13 mouse cellular contexts compared by ENCODE assay signal in the genomic region with DNA sequence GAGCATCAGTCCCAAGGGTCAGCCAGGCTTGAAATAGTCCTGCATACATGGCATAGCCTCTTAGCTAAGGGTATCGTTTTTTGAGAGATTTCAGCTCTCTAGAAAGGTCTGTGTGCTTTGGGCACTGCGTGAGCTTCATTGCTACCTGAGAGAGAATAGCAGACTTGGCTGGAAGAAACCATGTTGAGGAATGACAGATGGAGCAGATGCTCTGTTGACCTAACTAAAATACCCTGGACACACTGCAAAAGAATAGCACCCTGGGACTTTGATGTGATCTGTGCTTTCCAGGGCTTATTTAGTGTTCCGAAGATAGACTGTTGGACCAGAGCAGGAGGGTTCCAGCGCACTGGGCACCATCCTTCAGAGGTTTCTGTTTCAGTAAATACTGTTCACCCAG.
"Had no signal": no experiment of that assay in that cellular context is flagged by ENCODE, and none has a peak within 500 bp of the region (broad histone marks: within the 10 kb centered on the region; RNA-seq: fewer than 3 reads in every experiment).

No protein-coding gene starts in this region.

- DNase-seq: liver; lung, adult 2 months; lung, postnatal 36 days; right cerebral cortex, postnatal 4 days; spleen, adult 18-20 months; thymus, adult 18-20 months; thymus, postnatal 14 days had no signal

- H3K4me1 ChIP-seq: limb, embryonic 12.5 days; midbrain, embryonic 10.5 days; neural tube, embryonic 12.5 days had no signal

- H3K27me3 ChIP-seq: limb, embryonic 12.5 days; neural tube, embryonic 12.5 days had no signal

- ATAC-seq: lung, postnatal 0 days had no signal

- H3K9ac ChIP-seq: limb, embryonic 12.5 days; liver, embryonic 14.5 days; neural tube, embryonic 12.5 days had no signal

- H3K27ac ChIP-seq: layer of hippocampus, adult 2 months; limb, embryonic 12.5 days; liver, embryonic 14.5 days; midbrain, embryonic 10.5 days; neural tube, embryonic 12.5 days had no signal

- H3K4me2 ChIP-seq: limb, embryonic 12.5 days; neural tube, embryonic 12.5 days had no signal

- H3K9me3 ChIP-seq: limb, embryonic 12.5 days; midbrain, embryonic 10.5 days; neural tube, embryonic 12.5 days had no signal

- H3K4me3 ChIP-seq: layer of hippocampus, adult 2 months; limb, embryonic 12.5 days; midbrain, embryonic 10.5 days; neural tube, embryonic 12.5 days had no signal

- H3K36me3 ChIP-seq: limb, embryonic 12.5 days; midbrain, embryonic 10.5 days; neural tube, embryonic 12.5 days had no signal
